Mouse (Mus musculus) forebrain, embryonic 11.5 days (tissue): ENCODE measurements around the gene Cycs. TPM values are rescaled to one million over a fixed set of nuclear protein-coding genes. Genes with fewer than 3 reads are reported as not detected.

Experiments
- ATAC-seq: fragments of 200-750 bp; cut with Nextera tagmentation; replicated peaks from 2 replicates; pipeline ENCODE4 v1.8.0; 2017; ENCODE audit warnings: moderate TSS enrichment; ENCODE audit not compliant: low FRiP score
- DNase-seq: peaks from one replicate; pipeline ENCODE4 v3.0.0-alpha.2; 2017; ENCODE audit warnings: low spot score
- H3K27ac ChIP-seq: fragments of 300-500 bp; sonication (generic); 2 replicates; pipeline ENCODE4 v1.5.1; 2014; ENCODE audit warnings: low read depth, low read length
- H3K27me3 ChIP-seq: fragments of 300-500 bp; sonication (generic); 2 replicates; pipeline ENCODE4 v1.6.1; 2014; ENCODE audit warnings: mild to moderate bottlenecking, low read length, mixed read lengths; ENCODE audit not compliant: control insufficient read depth, insufficient read depth
- H3K36me3 ChIP-seq: fragments of 300-500 bp; sonication (generic); 2 replicates; pipeline ENCODE4 v1.6.1; 2014; ENCODE audit warnings: mild to moderate bottlenecking, low read length, moderate library complexity, mixed read lengths; ENCODE audit not compliant: control insufficient read depth, insufficient read depth
- H3K4me1 ChIP-seq: fragments of 300-500 bp; sonication (generic); replicated peaks from 2 replicates; pipeline ENCODE4 v1.6.1; 2014; ENCODE audit warnings: low read length, mixed read lengths; ENCODE audit not compliant: control insufficient read depth, insufficient read depth
- H3K4me2 ChIP-seq: fragments of 300-500 bp; sonication (generic); 2 replicates; pipeline ENCODE4 v1.6.1; 2014; ENCODE audit warnings: low read depth, mild to moderate bottlenecking, low read length, moderate library complexity, mixed read lengths; ENCODE audit not compliant: severe bottlenecking
- H3K4me3 ChIP-seq: fragments of 300-500 bp; sonication (generic); 2 replicates; pipeline ENCODE4 v1.5.1; 2014; ENCODE audit warnings: low read depth, low read length
- H3K9ac ChIP-seq: fragments of 300-500 bp; sonication (generic); 2 replicates; pipeline ENCODE4 v1.6.1; 2014; ENCODE audit warnings: low read length
- H3K9me3 ChIP-seq: fragments of 300-500 bp; sonication (generic); 2 replicates; pipeline ENCODE4 v1.6.1; 2016; ENCODE audit warnings: low read length, mixed read lengths; ENCODE audit not compliant: control insufficient read depth
- WGBS: fragments of 180-500 bp; shearing (Covaris S2); extraction: QIAGEN DNeasy Blood & Tissue Kit; methylation state at CpG from one replicate; pipeline ENCODE4 v1.1.7; 2014; 5-methylcytosine and 5-hydroxymethylcytosine counted together
- polyA plus RNA-seq: library from polyadenylated mRNA; unstranded; fragments of >200 nt; fragmentation: Nextera tagmentation; extraction: Ambion mirVana; gene quantifications from 2 replicates; pipeline ENCODE4 v1.2.1, GENCODE M21; 2014

Gene Cycs
- polyA plus RNA-seq = 63.2 and 70.0 TPM in 2 replicates

GRCm38 (mm10) chr6:50566141-50566996 is at the start of gene Cycs:
TSS of gene Cycs (minus strand) at chr6:50566538.
- Histone ChIP-seq H3K27ac (0 out of 2 replicates have a peak within 1 kb of the TSS, but pooled peaks have one; percentile 43), H3K4me1 (no peaks in the 10 kb centered on the region; the same call in 1 of the 2 replicates), H3K27me3 (no peaks in the 10 kb centered on the region), H3K4me3 (peak within 1 kb of the TSS; percentile 81), H3K4me2 (peak within 1 kb of the TSS; percentile 90), H3K36me3 (no peaks in the 10 kb centered on the region; the same call in 1 of the 2 replicates), H3K9ac (peak within 1 kb of the TSS; percentile 88), H3K9me3 (no peaks in the 10 kb centered on the region)
- under 1% methylated on average over 78 of the region's 78 CpGs for WGBS
- ATAC-seq = peak; percentile 98
- peak; percentile 100 for DNase-seq

- Histone ChIP-seq H3K9me3 (no peaks in the 10 kb centered on the region), H3K4me2 (no peak overlapping the region), H3K27ac (no peak overlapping the region), H3K9ac (no peak overlapping the region), H3K4me1 (no peaks in the 10 kb centered on the region), H3K27me3 (no peaks in the 10 kb centered on the region), H3K4me3 (no peak overlapping the region), H3K36me3 (no peaks in the 10 kb centered on the region)
- ATAC-seq (no peak), DNase-seq (peak; percentile 69)
- WGBS = 36% methylated on average over 4 of the region's 4 CpGs
Observed at GRCm38 (mm10) chr6:50601620-50602019, 35.3 kb upstream of the Cycs start.

GRCm38 (mm10) chr6:50598560-50598959 is 32.2 kb upstream of the Cycs start:
- no peak overlapping the region for H3K9ac ChIP-seq
- no peak overlapping the region for H3K4me2 ChIP-seq
- no peaks in the 10 kb centered on the region for H3K9me3 ChIP-seq
- H3K4me3 ChIP-seq = no peak overlapping the region
- H3K27me3 ChIP-seq = peaks cover 6% of the 10 kb centered on the region; the same call in 1 of the 2 replicates
- H3K36me3 ChIP-seq = no peaks in the 10 kb centered on the region
- H3K4me1 ChIP-seq = no peaks in the 10 kb centered on the region
- no peak for ATAC-seq
- 74% methylated on average over 5 of the region's 5 CpGs for WGBS
- DNase-seq = no peak
- H3K27ac ChIP-seq = no peak overlapping the region

DNA sequence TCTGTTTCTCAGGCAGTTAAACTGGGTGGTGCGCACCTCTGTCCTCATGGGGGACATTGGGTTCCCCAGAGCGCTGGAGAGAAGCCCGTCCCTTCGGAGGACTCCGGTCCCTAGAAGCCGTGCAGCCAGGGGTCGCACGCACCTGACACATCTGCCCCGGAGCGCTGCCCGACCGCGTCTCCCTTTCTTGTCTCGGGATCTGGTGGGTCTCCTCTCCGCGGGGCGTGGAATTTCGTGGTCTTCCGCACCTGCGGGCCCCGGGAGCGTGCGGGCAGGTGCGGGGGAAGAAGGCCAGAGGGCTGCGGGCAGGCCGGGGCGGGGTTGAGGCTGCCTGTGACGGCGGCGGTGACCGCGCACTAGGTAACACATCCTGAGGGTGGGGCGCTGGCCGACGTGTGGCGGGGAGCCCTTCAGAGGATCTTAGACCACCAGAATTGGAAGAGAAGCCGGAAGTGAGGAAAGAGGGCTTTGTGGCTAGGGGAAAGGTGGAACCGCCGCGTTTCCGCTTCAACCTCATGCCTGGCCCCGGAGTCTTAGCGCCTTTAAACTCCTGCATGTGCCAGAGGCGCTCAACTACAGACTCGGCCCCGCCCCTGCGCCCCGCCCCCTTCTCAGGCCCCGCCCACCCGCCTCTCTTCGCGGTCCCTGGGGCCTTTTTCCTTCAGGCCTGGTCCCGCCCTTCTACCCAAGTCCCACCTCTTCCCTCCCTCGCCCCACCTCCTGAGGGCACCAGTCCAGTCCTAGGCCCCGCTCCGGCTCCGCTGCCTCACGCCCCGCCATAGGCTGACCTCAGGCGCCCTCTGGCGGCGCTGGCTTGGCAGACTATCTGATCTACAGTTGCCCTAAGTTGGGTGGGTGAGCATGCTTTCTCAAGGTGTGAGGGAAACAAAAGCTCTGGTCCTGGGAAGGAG is 30.2 kb upstream of the Cycs start, which contains the start of gene 4921507P07Rik:
Gene 4921507P07Rik (minus strand): TSS at position 332 of the 911 bp plus-strand sequence.
- peak within 1 kb of the TSS; percentile 52 for H3K4me3 ChIP-seq
- H3K27ac ChIP-seq = no peak within 1 kb of the TSS
- ATAC-seq = peak; percentile 97
- no peaks in the 10 kb centered on the region for H3K4me1 ChIP-seq
- peaks cover 6% of the 10 kb centered on the region; the same call in 1 of the 2 replicates for H3K27me3 ChIP-seq
- peak within 1 kb of the TSS; percentile 67 for H3K9ac ChIP-seq
- peak within 1 kb of the TSS; percentile 90 for H3K4me2 ChIP-seq
- peak; percentile 97 for DNase-seq
- no peaks in the 10 kb centered on the region for H3K36me3 ChIP-seq
- WGBS = under 1% methylated on average over 62 of the region's 62 CpGs
- no peaks in the 10 kb centered on the region for H3K9me3 ChIP-seq

GRCm38 (mm10) chr6:50594372-50594771 is 28.0 kb upstream of the Cycs start:
- Histone ChIP-seq H3K9me3 (no peaks in the 10 kb centered on the region), H3K4me3 (no peak overlapping the region), H3K4me2 (no peak overlapping the region), H3K9ac (no peak overlapping the region), H3K4me1 (no peaks in the 10 kb centered on the region), H3K27ac (no peak overlapping the region), H3K36me3 (no peaks in the 10 kb centered on the region), H3K27me3 (peaks cover 6% of the 10 kb centered on the region; the same call in 1 of the 2 replicates)
- 88% methylated on average over 2 of the region's 2 CpGs for WGBS
- DNase-seq = no peak
- ATAC-seq = no peak

- H3K9me3 ChIP-seq = no peaks in the 10 kb centered on the region
- H3K36me3 ChIP-seq = no peaks in the 10 kb centered on the region
Observed at GRCm38 (mm10) chr6:50593334-50593845, 27.1 kb upstream of the Cycs start.

DNA sequence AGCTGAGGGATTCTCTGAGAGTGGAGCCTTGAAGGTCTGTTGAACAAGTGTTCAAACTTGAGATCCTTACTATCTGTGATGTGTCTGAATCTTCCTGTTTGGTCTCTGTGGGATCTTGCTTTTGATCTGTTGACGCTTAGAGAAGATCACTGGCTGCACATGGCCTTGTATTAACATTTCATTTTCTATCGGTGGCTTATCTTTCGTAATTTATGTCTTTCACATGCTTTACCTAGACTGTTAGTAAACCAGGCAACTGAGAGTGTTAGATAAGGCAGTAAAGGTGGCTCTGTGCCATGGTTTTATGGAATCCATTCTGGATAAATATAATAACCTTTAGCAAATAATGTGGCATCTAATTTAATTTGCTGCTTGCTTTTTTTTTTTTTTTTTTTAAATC is 23.9 kb upstream of the Cycs start:
- H3K36me3 ChIP-seq = no peaks in the 10 kb centered on the region
- no peak overlapping the region for H3K4me2 ChIP-seq
- ATAC-seq (no peak), DNase-seq (no peak)
- 89% methylated on average over 3 of the region's 3 CpGs for WGBS
- no peaks in the 10 kb centered on the region for H3K27me3 ChIP-seq
- no peaks in the 10 kb centered on the region for H3K9me3 ChIP-seq
- H3K27ac ChIP-seq = no peak overlapping the region
- H3K9ac ChIP-seq = no peak overlapping the region
- no peak overlapping the region for H3K4me3 ChIP-seq
- H3K4me1 ChIP-seq = no peaks in the 10 kb centered on the region

More at GRCm38 (mm10) chr6:50593334-50593845, 27.1 kb upstream of the Cycs start:
- DNase-seq (no peak), ATAC-seq (no peak)
- Histone ChIP-seq H3K4me3 (no peak overlapping the region), H3K27ac (no peak overlapping the region), H3K4me2 (no peak overlapping the region), H3K4me1 (no peaks in the 10 kb centered on the region), H3K9ac (no peak overlapping the region), H3K27me3 (peaks cover 6% of the 10 kb centered on the region; the same call in 1 of the 2 replicates)
- 73% methylated on average over 10 of the region's 10 CpGs for WGBS

DNA sequence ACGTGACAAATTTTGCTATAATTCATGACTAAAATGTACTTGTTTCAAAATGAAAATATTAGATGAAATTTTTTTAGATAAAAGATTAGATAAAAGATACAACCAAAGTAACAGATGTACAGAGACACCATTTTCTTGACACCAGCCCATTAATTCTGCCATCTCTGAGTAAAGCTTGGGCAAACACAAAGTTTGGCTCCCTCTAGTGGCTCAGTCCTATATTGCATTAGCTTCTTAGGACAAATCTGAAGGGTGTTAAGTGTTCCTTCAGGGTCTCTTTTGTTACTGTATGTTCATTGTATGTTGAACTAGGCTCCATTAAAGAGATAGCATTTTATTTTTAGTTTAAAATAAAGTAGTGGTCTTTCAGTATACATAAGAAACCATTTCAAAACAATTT is 21.9 kb upstream of the Cycs start:
- no peaks in the 10 kb centered on the region for H3K4me1 ChIP-seq
- H3K4me3 ChIP-seq = no peak overlapping the region
- ATAC-seq = no peak
- no peaks in the 10 kb centered on the region for H3K9me3 ChIP-seq
- H3K27ac ChIP-seq = no peak overlapping the region
- H3K27me3 ChIP-seq = no peaks in the 10 kb centered on the region
- H3K9ac ChIP-seq = no peak overlapping the region
- no peaks in the 10 kb centered on the region for H3K36me3 ChIP-seq
- DNase-seq = peak; percentile 56
- H3K4me2 ChIP-seq = no peak overlapping the region
- 85% methylated on average over 1 of the region's 1 CpGs for WGBS
